Mouse (Mus musculus): ENCODE data around the gene Arid4a. TPM values are rescaled to one million over a fixed set of nuclear protein-coding genes. Genes with fewer than 3 reads are reported as not detected.

Gene Arid4a
- polyA plus RNA-seq, 1 experiment: not detected

GRCm38 (mm10) chr12:71006141-71006540 lies 9.6 kb upstream of the Arid4a start:
- WGBS: 87% methylated on average over 6 of the region's 6 CpGs
- no peak overlapping the region for H3K4me3 ChIP-seq (ENCODE audit: insufficient read depth, low read depth, low read length)
- peaks cover 5% of the 10 kb centered on the region; the same call in 1 of the 2 replicates for H3K4me1 ChIP-seq (ENCODE audit: control insufficient read depth, insufficient read depth, low read length)
- TF ChIP-seq CTCF (IDR thresholded peaks at IDR 0.05; ENCODE audit: insufficient read depth, low read depth, low read length) (no peak), POLR2A (IDR thresholded peaks at IDR 0.05; ENCODE audit: insufficient read depth, low read depth, low read length) (no peak)
- H3K27ac ChIP-seq (ENCODE audit: insufficient read depth, low read depth, low read length): no peak overlapping the region

GRCm38 (mm10) chr12:71006901-71007300 lies 8.9 kb upstream of the Arid4a start:
- 79% methylated on average over 7 of the region's 7 CpGs for WGBS
- no peak for TF ChIP-seq POLR2A (IDR thresholded peaks at IDR 0.05; ENCODE audit: insufficient read depth, low read depth, low read length)
- no peak for TF ChIP-seq CTCF (IDR thresholded peaks at IDR 0.05; ENCODE audit: insufficient read depth, low read depth, low read length)
- Histone ChIP-seq H3K4me3 (ENCODE audit: insufficient read depth, low read depth, low read length) (no peak overlapping the region), H3K27ac (ENCODE audit: insufficient read depth, low read depth, low read length) (no peak overlapping the region), H3K4me1 (ENCODE audit: control insufficient read depth, insufficient read depth, low read length) (peaks cover 5% of the 10 kb centered on the region; the same call in 1 of the 2 replicates)

GRCm38 (mm10) chr12:71009769-71010168 lies 6.0 kb upstream of the Arid4a start:
- Histone ChIP-seq H3K4me1 (ENCODE audit: control insufficient read depth, insufficient read depth, low read length) (peaks cover 9% of the 10 kb centered on the region; the same call in 1 of the 2 replicates), H3K27ac (ENCODE audit: insufficient read depth, low read depth, low read length) (no peak overlapping the region), H3K4me3 (ENCODE audit: insufficient read depth, low read depth, low read length) (no peak overlapping the region)
- TF ChIP-seq CTCF (IDR thresholded peaks at IDR 0.05; ENCODE audit: insufficient read depth, low read depth, low read length): no peak
- TF ChIP-seq POLR2A (IDR thresholded peaks at IDR 0.05; ENCODE audit: insufficient read depth, low read depth, low read length): no peak
- WGBS: 47% methylated on average over 4 of the region's 4 CpGs

- H3K4me1 ChIP-seq (ENCODE audit: control insufficient read depth, insufficient read depth, low read length): peaks cover 6% of the 10 kb centered on the region; the same call in 1 of the 2 replicates
- TF ChIP-seq CTCF (IDR thresholded peaks at IDR 0.05; ENCODE audit: insufficient read depth, low read depth, low read length) (no peak), POLR2A (IDR thresholded peaks at IDR 0.05; ENCODE audit: insufficient read depth, low read depth, low read length) (no peak)
- peak overlapping the region; percentile 98 for H3K27ac ChIP-seq (ENCODE audit: insufficient read depth, low read depth, low read length)
- WGBS: under 1% methylated on average over 32 of the region's 32 CpGs
- H3K4me3 ChIP-seq (ENCODE audit: insufficient read depth, low read depth, low read length): peak overlapping the region; percentile 97
These were observed 886 bp upstream of the Arid4a start for GRCm38 (mm10) chr12:71014845-71015362.

- Histone ChIP-seq H3K27ac (ENCODE audit: insufficient read depth, low read depth, low read length) (peak overlapping the region; percentile 39), H3K4me1 (ENCODE audit: control insufficient read depth, insufficient read depth, low read length) (peaks cover 6% of the 10 kb centered on the region; the same call in 1 of the 2 replicates), H3K4me3 (ENCODE audit: insufficient read depth, low read depth, low read length) (peak overlapping the region; percentile 92)
- WGBS: under 1% methylated on average over 33 of the region's 33 CpGs
- TF ChIP-seq CTCF (IDR thresholded peaks at IDR 0.05; ENCODE audit: insufficient read depth, low read depth, low read length) (no peak), POLR2A (IDR thresholded peaks at IDR 0.05; ENCODE audit: insufficient read depth, low read depth, low read length) (no peak)
These were observed 367 bp downstream of the Arid4a start for GRCm38 (mm10) chr12:71016211-71016502.

GRCm38 (mm10) chr12:71016503-71017241 lies 882 bp downstream of the Arid4a start:
- peak overlapping the region; percentile 92 for H3K4me3 ChIP-seq (ENCODE audit: insufficient read depth, low read depth, low read length)
- no peak for TF ChIP-seq POLR2A (IDR thresholded peaks at IDR 0.05; ENCODE audit: insufficient read depth, low read depth, low read length)
- no peak for TF ChIP-seq CTCF (IDR thresholded peaks at IDR 0.05; ENCODE audit: insufficient read depth, low read depth, low read length)
- no peak overlapping the region for H3K27ac ChIP-seq (ENCODE audit: insufficient read depth, low read depth, low read length)
- peaks cover 6% of the 10 kb centered on the region; the same call in 1 of the 2 replicates for H3K4me1 ChIP-seq (ENCODE audit: control insufficient read depth, insufficient read depth, low read length)
- 3% methylated on average over 71 of the region's 82 CpGs for WGBS

- peak overlapping the region; percentile 92 for H3K4me3 ChIP-seq (ENCODE audit: insufficient read depth, low read depth, low read length)
- H3K4me1 ChIP-seq (ENCODE audit: control insufficient read depth, insufficient read depth, low read length): peaks cover 4% of the 10 kb centered on the region; the same call in 1 of the 2 replicates
- TF ChIP-seq CTCF (IDR thresholded peaks at IDR 0.05; ENCODE audit: insufficient read depth, low read depth, low read length): no peak
- TF ChIP-seq POLR2A (IDR thresholded peaks at IDR 0.05; ENCODE audit: insufficient read depth, low read depth, low read length): no peak
- H3K27ac ChIP-seq (ENCODE audit: insufficient read depth, low read depth, low read length): no peak overlapping the region
- WGBS: 3% methylated on average over 5 of the region's 5 CpGs
These were observed 1.4 kb downstream of the Arid4a start for GRCm38 (mm10) chr12:71017242-71017571.

- Histone ChIP-seq H3K4me3 (ENCODE audit: insufficient read depth, low read depth, low read length) (no peak overlapping the region), H3K4me1 (ENCODE audit: control insufficient read depth, insufficient read depth, low read length) (peaks cover 4% of the 10 kb centered on the region; the same call in 1 of the 2 replicates), H3K27ac (ENCODE audit: insufficient read depth, low read depth, low read length) (no peak overlapping the region)
- WGBS: 81% methylated on average over 10 of the region's 10 CpGs
- TF ChIP-seq POLR2A (IDR thresholded peaks at IDR 0.05; ENCODE audit: insufficient read depth, low read depth, low read length) (no peak), CTCF (IDR thresholded peaks at IDR 0.05; ENCODE audit: insufficient read depth, low read depth, low read length) (no peak)
These were observed 2.0 kb downstream of the Arid4a start for GRCm38 (mm10) chr12:71017827-71018226.

GRCm38 (mm10) chr12:71019211-71019610 lies 3.4 kb downstream of the Arid4a start:
- H3K27ac ChIP-seq (ENCODE audit: insufficient read depth, low read depth, low read length): no peak overlapping the region
- TF ChIP-seq POLR2A (IDR thresholded peaks at IDR 0.05; ENCODE audit: insufficient read depth, low read depth, low read length) (no peak), CTCF (IDR thresholded peaks at IDR 0.05; ENCODE audit: insufficient read depth, low read depth, low read length) (no peak)
- 88% methylated on average over 8 of the region's 8 CpGs for WGBS
- H3K4me1 ChIP-seq (ENCODE audit: control insufficient read depth, insufficient read depth, low read length): peaks cover 2% of the 10 kb centered on the region; the same call in 1 of the 2 replicates
- no peak overlapping the region for H3K4me3 ChIP-seq (ENCODE audit: insufficient read depth, low read depth, low read length)
